Mouse (Mus musculus): ENCODE measurements around the gene Gart.

The Gart gene

GRCm38 (mm10) chr16:91605156-91605555 lies 41.6 kb downstream of the Gart start:
- peak; percentile 74 to 75 for DNase-seq

- DNase-seq, result no peak
Measured at GRCm38 (mm10) chr16:91601693-91602092, 45.1 kb downstream of the Gart start.

- DNase-seq, result no peak
Measured at GRCm38 (mm10) chr16:91601081-91601480, 45.7 kb downstream of the Gart start.

- DNase-seq, result no peak
Measured at GRCm38 (mm10) chr16:91599242-91599641, 47.5 kb downstream of the Gart start.

- peak; percentile 99 to 100 for DNase-seq
Measured at GRCm38 (mm10) chr16:91597672-91598010, 49.1 kb downstream of the Gart start, which contains the start of gene Tmem50b. Tmem50b (minus strand) TSS chr16:91597800.

GRCm38 (mm10) chr16:91596779-91597671 lies 49.7 kb downstream of the Gart start:
- no peak for DNase-seq

GRCm38 (mm10) chr16:91596397-91596778 lies 50.4 kb downstream of the Gart start:
- no peak for DNase-seq

GRCm38 (mm10) chr16:91595076-91595475 lies 51.7 kb downstream of the Gart start:
- DNase-seq, result peak; percentile 47 to 80

GRCm38 (mm10) chr16:91593262-91593661 lies 53.5 kb downstream of the Gart start:
- DNase-seq, result no peak

- DNase-seq, result no peak
Measured at GRCm38 (mm10) chr16:91592162-91592561, 54.6 kb downstream of the Gart start.

- DNase-seq, result no peak
Measured at GRCm38 (mm10) chr16:91588703-91589102, 58.0 kb downstream of the Gart start.

- no peak for DNase-seq
Measured at GRCm38 (mm10) chr16:91587730-91588453, 58.9 kb downstream of the Gart start.

GRCm38 (mm10) chr16:91586244-91586643 lies 60.5 kb downstream of the Gart start:
- no peak for DNase-seq

GRCm38 (mm10) chr16:91585617-91586016 lies 61.1 kb downstream of the Gart start:
- DNase-seq, result no peak

GRCm38 (mm10) chr16:91582307-91582706 lies 64.4 kb downstream of the Gart start:
- peak in 1 of 2 experiments; percentile 75 for DNase-seq

GRCm38 (mm10) chr16:91578980-91579720 lies 67.6 kb downstream of the Gart start:
- peak in 1 of 2 experiments; percentile 9 for DNase-seq

GRCm38 (mm10) chr16:91575151-91575550 lies 71.6 kb downstream of the Gart start:
- peak in 1 of 2 experiments; percentile 39 for DNase-seq

Data from kidney, postnatal 25 days (tissue).